Mouse (Mus musculus) frontal cortex, postnatal 36 days (tissue): Measurements from ENCODE around the gene Lenep.
A peak's percentile ranks its signal among the peaks of the same experiment; 100 is the strongest.

Experiments used
- DNase-seq, 2 experiments: peaks; one replicate each; pipeline ENCODE4 v3.0.0; 2022; ENCODE audit warnings: low spot score in 2 of 2

Lenep gene

DNA sequence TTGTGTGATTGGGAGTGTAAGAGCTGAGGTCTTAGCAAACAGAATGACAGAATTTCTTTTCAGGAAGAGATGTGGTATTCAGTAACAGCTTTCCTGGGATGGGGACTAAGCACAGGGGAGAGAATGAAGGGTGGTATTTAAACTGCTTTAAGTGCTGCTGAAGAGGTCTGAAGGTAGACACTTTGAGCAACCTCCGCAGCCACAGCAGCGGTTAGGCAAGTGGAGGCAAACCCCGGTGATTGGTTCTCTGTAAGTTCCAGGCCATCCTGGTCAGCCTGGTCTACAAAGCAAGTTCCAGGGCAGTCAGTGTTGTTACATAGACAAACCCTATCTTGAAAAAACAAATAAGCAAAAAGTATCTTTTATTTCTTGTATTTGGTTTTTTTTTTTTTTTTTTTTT lies 17.4 kb upstream of the Lenep start:
- no peak for DNase-seq

DNA sequence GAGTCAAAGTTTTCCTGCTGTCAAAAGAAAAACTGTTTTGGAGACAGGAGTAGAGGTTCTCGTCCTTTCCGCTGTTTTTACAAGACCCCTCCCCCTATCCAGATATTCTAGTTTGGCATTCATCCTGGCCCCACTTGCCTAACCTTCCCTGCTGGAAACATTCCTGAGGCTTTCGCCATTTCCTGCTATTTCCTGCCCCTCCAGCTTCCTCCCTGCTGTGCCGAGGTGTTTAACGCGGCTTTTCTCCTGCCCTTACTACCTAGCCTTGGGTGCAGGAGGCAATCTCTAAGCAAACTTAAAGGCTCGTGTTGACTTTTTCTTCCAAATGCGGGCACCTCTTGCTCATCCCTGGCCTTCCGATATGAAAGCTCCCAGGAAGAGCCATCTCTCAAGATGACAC lies 17.0 kb upstream of the Lenep start:
- DNase-seq: no peak

DNA sequence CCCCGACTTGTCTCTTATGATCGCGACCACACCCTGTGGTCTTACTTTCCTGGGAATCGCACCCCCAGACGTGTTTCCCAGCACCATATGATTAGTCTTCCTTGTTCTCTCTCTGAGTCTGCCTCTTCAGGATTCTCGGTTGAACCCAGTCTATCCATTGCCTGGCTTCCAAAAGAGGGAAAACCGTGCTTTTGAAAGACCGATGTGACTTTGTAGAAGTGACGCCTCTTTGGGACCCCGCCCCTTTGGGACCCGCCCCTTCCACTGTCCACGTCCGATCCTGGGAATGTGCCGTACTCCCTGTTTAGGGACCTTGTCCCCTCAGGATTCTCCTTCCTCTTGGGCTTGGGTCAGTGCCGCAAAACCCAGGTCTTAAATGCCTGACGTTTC lies 16.3 kb upstream of the Lenep start:
- no peak for DNase-seq

- peak; percentile 90 to 97 for DNase-seq
Observed at GRCm38 (mm10) chr3:89418170-89418860, 15.7 kb upstream of the Lenep start, which contains the start of the genes Cks1b and Shc1. Gene Cks1b, minus strand, starts transcription at chr3:89418383. Gene Shc1, plus strand, starts transcription at chr3:89418443.

DNA sequence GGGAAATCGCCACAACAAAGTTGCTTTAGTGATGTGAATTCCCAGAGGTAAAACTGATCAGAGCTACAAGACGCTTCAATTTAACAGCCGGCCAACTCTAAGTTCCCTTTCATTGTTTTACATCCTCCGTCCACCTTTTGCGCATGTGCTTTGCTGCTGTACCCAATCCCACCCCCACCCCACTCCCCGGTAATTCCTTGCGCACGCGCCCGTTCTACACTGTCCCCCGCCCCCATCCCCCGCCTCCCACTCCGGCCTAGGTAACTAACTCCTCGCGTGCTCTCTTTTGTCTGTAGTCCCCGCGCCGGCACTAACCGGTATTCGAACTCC lies 15.2 kb upstream of the Lenep start:
- no peak for DNase-seq

GRCm38 (mm10) chr3:89417131-89417530 lies 14.5 kb upstream of the Lenep start:
- DNase-seq: no peak

- no peak for DNase-seq
Observed at GRCm38 (mm10) chr3:89416158-89416557, 13.6 kb upstream of the Lenep start.

DNA sequence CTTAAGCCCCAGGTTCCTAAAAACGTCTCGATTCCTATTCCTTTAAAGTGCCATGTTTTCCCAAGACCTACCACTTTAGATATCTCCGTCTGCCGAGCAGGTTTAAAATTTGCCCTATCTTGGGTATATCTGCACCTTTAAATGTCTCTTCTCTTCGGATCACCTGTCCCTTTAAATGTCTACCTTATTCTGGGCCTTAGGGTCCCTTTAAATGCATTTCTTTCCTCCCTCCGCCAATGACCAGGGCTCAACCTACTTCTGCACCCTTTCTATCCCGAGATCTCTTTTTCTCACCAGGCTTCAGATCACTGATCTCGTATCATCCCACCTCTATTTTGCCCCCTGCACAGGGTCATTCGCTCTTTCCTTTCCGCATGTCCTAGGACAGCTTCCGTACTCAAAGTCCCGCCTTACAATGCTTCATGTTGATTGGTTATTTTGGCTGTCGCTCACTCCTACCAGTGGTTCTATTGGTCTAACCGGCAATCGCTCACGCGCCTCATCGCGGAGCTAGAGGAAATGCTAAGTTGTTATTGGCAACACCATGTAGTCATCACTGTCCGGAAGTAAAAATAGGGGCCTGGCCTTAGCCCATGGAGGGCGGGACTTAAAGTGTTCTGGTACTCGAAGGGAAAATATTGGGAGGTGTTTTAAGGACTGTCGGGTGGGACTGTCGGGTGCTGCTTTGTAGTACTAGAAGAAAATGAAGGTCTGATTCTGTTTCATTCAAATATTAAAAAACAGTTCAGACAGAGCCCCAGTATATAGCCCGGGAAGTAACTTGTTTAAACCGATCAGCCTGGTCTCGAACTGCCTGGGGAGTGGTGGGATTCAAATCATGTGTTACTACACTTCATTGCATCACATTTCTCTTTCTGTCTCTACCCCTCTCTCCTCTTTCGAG lies 9.1 kb upstream of the Lenep start, which contains the start of gene Flad1:
TSS of gene Flad1 (minus strand) at position 381 of the 904 bp plus-strand sequence.
- peak; percentile 99 to 100 for DNase-seq

DNA sequence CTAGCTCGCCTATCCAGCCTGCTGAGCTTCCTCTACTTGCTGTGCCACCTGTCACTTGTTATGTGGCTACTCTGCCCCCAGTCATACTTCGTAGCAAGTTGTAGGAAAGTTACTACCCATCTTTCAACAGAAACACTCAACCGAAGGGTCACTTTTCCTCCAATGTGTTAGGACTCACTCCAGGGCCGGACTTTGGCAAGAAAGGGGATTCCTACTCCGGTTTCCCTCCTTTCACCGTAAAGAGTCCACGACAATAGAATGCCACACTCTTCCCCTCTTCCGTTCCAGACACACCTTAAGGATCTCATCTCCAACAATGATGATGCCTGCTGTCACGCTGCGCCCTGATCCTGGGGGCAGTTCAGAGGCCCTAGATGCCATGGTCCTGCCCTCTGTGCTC lies 8.3 kb upstream of the Lenep start:
- no peak for DNase-seq

DNA sequence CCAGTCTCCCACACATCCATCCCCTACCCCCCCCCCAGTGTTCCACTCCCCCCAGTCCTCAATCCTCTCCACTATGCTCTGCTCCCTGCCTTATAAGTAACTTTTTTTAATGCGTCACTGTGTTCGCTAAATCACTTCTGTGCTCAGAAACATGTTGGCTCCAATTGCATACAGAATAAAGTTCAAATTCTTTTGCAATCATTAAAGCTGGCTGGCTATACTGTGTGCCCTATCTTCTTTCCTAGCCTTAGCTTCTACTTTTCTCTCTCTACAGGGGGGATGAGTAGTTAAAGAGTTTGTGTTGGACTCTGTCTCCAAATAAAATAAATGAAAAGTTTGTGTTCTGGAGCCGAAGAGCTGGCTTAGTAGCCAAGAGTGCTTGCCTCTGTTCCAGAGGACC lies 7.1 kb upstream of the Lenep start:
- no peak for DNase-seq

DNA sequence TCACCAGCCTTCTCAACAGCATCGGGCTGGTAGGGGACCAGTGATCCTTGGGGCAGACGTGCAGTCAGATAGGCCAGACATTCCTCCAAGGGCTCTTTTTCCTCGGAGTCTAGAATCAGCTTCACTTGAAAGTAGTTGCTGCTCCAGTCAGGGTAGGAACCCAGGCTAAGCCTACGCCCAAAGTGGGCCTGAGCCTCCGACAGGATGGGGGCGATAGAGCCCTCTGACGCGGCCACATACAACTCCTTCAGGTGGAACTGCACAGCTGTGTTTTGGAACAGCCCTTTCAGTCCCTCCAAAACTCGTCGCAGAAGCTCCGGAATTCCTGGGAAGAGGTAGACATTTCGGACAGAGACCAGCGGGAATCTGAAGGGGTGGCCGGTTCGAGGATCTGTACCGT lies 5.9 kb upstream of the Lenep start:
- no peak for DNase-seq

- no peak for DNase-seq
Observed at GRCm38 (mm10) chr3:89406887-89407286, 4.3 kb upstream of the Lenep start.

GRCm38 (mm10) chr3:89401329-89401728 lies 1.3 kb downstream of the Lenep start:
- DNase-seq: no peak

GRCm38 (mm10) chr3:89396654-89397005 lies 6.0 kb downstream of the Lenep start:
- DNase-seq: no peak

DNA sequence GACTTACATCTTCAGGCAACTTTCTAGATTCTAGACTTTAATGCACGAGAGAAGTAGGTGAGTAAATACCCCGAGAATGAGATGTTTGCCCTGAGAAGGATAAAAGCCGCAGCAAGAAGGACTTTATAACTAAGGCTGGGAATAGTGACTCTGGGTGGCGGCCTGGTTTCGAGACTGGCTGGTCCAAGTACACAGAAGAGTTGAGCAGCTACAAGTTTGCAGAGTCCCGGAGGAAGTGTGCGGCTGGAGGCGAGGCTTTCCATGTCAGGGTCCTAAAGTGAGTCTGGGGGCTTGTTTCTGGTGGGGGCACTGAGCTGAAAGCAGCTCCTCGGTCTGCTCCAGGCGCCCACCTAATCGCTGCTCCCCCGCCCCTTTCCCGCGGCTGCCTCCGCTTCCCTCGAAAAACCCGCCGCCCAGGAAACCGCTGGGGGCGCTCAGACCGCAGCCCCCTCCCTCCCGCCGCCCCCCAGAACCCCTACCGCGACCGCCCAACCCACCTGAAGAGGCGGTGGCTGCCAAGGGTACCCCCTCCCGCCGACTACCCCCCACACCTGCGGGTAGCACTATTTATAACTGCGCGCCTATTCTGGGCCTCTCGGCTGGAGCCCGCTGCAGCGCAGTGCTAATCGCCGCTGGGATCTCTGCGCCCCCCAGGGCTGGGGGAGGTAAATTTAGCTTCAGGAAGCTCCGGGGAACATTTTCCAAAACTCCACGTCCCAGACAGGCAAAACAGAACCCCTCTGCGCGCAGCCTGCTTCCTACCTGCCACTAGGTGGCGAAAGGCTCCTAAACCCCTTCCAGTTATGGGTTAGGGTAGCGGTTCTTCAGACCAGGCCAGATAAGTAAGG lies 6.6 kb downstream of the Lenep start:
- DNase-seq: peak in 1 of 2 experiments; percentile 61

GRCm38 (mm10) chr3:89395419-89395805 lies 7.2 kb downstream of the Lenep start:
- no peak for DNase-seq

GRCm38 (mm10) chr3:89394894-89395256 lies 7.7 kb downstream of the Lenep start:
- peak in 1 of 2 experiments; percentile 63 for DNase-seq

GRCm38 (mm10) chr3:89394006-89394893 lies 8.3 kb downstream of the Lenep start, which contains the start of gene Zbtb7b:
Gene Zbtb7b, minus strand, starts transcription at chr3:89394776.
- DNase-seq: peak; percentile 55 to 63

DNA sequence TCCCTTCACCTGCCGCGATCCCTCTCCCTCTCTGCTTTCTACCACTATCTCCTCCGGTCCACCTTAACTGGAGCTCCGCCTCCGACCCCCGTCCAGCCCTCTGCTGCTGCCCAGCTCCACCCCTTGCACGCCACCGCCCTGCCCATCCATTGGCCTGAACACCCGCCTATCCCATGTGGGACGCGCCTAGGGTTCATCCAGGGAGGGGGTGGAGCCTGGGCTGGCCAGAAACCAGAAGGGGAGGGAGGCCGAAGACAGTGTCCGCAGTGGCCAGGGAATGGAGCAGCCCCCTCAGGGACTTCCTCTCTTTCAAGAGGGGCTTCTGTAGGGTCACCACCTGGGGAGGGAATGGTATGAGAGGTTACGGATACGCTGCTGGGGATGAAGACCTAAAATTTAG lies 9.0 kb downstream of the Lenep start:
- peak; percentile 94 to 95 for DNase-seq

DNA sequence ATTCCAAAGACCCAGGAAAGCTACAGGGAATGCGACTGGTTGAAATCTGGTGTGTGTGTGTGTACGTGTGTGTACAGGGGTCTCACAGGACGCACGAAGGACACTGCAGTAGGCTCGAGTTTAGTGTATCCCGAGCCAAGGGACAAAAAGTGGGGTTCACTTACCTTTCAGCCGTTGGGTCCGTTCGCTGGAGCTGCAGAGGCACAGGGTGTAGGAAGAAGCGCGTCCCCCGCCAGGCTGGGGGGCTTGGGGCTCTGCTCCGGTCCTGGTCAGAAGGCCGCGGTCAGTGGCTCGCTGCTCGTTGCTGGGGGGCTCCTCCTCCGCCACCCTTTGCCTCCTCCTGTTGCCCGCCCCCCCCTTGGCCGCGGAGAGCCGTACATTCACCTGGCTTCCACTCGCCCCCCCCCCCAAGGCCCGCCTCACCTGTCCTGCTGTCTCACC lies 9.7 kb downstream of the Lenep start:
- no peak for DNase-seq
